Mouse (Mus musculus) embryonic facial prominence, embryonic 10.5 days (tissue): Measurements from ENCODE around the gene Plpp3. TPM values are rescaled to one million over a fixed set of nuclear protein-coding genes. Genes with fewer than 3 reads are reported as not detected.

Experiments used
- DNase-seq: peaks from one replicate; pipeline ENCODE4 v3.0.0-alpha.2; 2017; ENCODE audit warnings: low spot score
- H3K27ac ChIP-seq: fragments of 300-500 bp; sonication (generic); replicated peaks from 2 replicates; pipeline ENCODE4 v1.5.1; 2016; ENCODE audit warnings: mild to moderate bottlenecking
- H3K27me3 ChIP-seq: fragments of 300-500 bp; sonication (generic); replicated peaks from 2 replicates; pipeline ENCODE4 v1.6.1; 2016; ENCODE audit warnings: low read depth, mild to moderate bottlenecking; ENCODE audit not compliant: poor library complexity, severe bottlenecking
- H3K36me3 ChIP-seq: fragments of 300-500 bp; sonication (generic); replicated peaks from 2 replicates; pipeline ENCODE4 v1.6.1; 2016; ENCODE audit warnings: mild to moderate bottlenecking, moderate library complexity
- H3K4me1 ChIP-seq: fragments of 300-500 bp; sonication (generic); 2 replicates; pipeline ENCODE4 v1.6.1; 2016
- H3K4me3 ChIP-seq: fragments of 300-500 bp; sonication (generic); 2 replicates; pipeline ENCODE4 v1.5.1; 2016; ENCODE audit warnings: mild to moderate bottlenecking, moderate library complexity
- H3K9me3 ChIP-seq: fragments of 300-500 bp; sonication (generic); 2 replicates; pipeline ENCODE4 v1.6.1; 2016; ENCODE audit warnings: mild to moderate bottlenecking
- WGBS: fragments of 180-500 bp; shearing (Covaris S2); methylation state at CpG from one replicate; pipeline ENCODE4 v1.1.7; 2016; 5-methylcytosine and 5-hydroxymethylcytosine counted together
- polyA plus RNA-seq: library from polyadenylated mRNA; unstranded; fragments of >200 nt; fragmentation: Nextera tagmentation; extraction: Ambion mirVana; gene quantifications from 2 replicates; pipeline ENCODE4 v1.2.1, GENCODE M21; 2016

Gene Plpp3
- polyA plus RNA-seq, 1 experiment from 2014 or later: 77.1 TPM

- no peaks in the 10 kb centered on the region for H3K27me3 ChIP-seq
- no peak overlapping the region for H3K4me3 ChIP-seq
- no peaks in the 10 kb centered on the region for H3K9me3 ChIP-seq
- H3K36me3 ChIP-seq: peaks cover 77% of the 10 kb centered on the region
- H3K27ac ChIP-seq: no peak overlapping the region
- DNase-seq: no peak
- H3K4me1 ChIP-seq: peaks cover 72% of the 10 kb centered on the region
- WGBS: 90% methylated on average over 5 of the region's 5 CpGs
These were observed 41.5 kb downstream of the Plpp3 start for GRCm38 (mm10) chr4:105198696-105199095.

- DNase-seq: no peak
- 57% methylated on average over 8 of the region's 8 CpGs for WGBS
- H3K9me3 ChIP-seq: no peaks in the 10 kb centered on the region
- no peaks in the 10 kb centered on the region for H3K27me3 ChIP-seq
- peaks cover 72% of the 10 kb centered on the region for H3K4me1 ChIP-seq
- no peak overlapping the region for H3K27ac ChIP-seq
- peaks cover 71% of the 10 kb centered on the region for H3K36me3 ChIP-seq
- no peak overlapping the region for H3K4me3 ChIP-seq
These were observed 42.2 kb downstream of the Plpp3 start for GRCm38 (mm10) chr4:105199345-105199744.

- peak; percentile 52 for DNase-seq
- H3K27ac ChIP-seq: no peak overlapping the region; the same call in none of the 2 replicates
- peaks cover 55% of the 10 kb centered on the region for H3K36me3 ChIP-seq
- no peaks in the 10 kb centered on the region for H3K9me3 ChIP-seq
- WGBS: 25% methylated on average over 14 of the region's 14 CpGs
- H3K4me1 ChIP-seq: peaks cover 76% of the 10 kb centered on the region
- H3K4me3 ChIP-seq: no peak overlapping the region
- H3K27me3 ChIP-seq: no peaks in the 10 kb centered on the region
These were observed 43.7 kb downstream of the Plpp3 start for GRCm38 (mm10) chr4:105200624-105201524.

- Histone ChIP-seq H3K36me3 (peaks cover 46% of the 10 kb centered on the region), H3K27ac (no peak overlapping the region), H3K27me3 (no peaks in the 10 kb centered on the region), H3K9me3 (no peaks in the 10 kb centered on the region), H3K4me1 (peaks cover 86% of the 10 kb centered on the region), H3K4me3 (no peak overlapping the region)
- DNase-seq: no peak
- WGBS: 89% methylated on average over 3 of the region's 3 CpGs
These were observed 45.3 kb downstream of the Plpp3 start for GRCm38 (mm10) chr4:105202439-105202838.

- no peak overlapping the region for H3K4me3 ChIP-seq
These were observed 46.2 kb downstream of the Plpp3 start for GRCm38 (mm10) chr4:105203303-105203761.

GRCm38 (mm10) chr4:105204071-105204470, 46.9 kb downstream of the Plpp3 start:
- Histone ChIP-seq H3K4me3 (no peak overlapping the region), H3K27me3 (no peaks in the 10 kb centered on the region), H3K4me1 (peaks cover 90% of the 10 kb centered on the region), H3K27ac (no peak overlapping the region), H3K36me3 (peaks cover 46% of the 10 kb centered on the region), H3K9me3 (no peaks in the 10 kb centered on the region)
- no peak for DNase-seq
- WGBS: 67% methylated on average over 9 of the region's 9 CpGs

More at GRCm38 (mm10) chr4:105203303-105203761, 46.2 kb downstream of the Plpp3 start:
- H3K36me3 ChIP-seq: peaks cover 46% of the 10 kb centered on the region
- no peak for DNase-seq
- no peaks in the 10 kb centered on the region for H3K9me3 ChIP-seq
- H3K27me3 ChIP-seq: no peaks in the 10 kb centered on the region
- 92% methylated on average over 2 of the region's 2 CpGs for WGBS
- H3K4me1 ChIP-seq: peaks cover 91% of the 10 kb centered on the region
- no peak overlapping the region for H3K27ac ChIP-seq

- peak overlapping the region; percentile 74 for H3K27ac ChIP-seq
- peak; percentile 43 for DNase-seq
- no peaks in the 10 kb centered on the region for H3K9me3 ChIP-seq
- H3K4me1 ChIP-seq: peaks cover 90% of the 10 kb centered on the region
- no peak overlapping the region for H3K4me3 ChIP-seq
- WGBS: 48% methylated on average over 15 of the region's 15 CpGs
- peaks cover 47% of the 10 kb centered on the region for H3K36me3 ChIP-seq
- H3K27me3 ChIP-seq: no peaks in the 10 kb centered on the region
These were observed 48.1 kb downstream of the Plpp3 start for GRCm38 (mm10) chr4:105205045-105205851.

- peaks cover 83% of the 10 kb centered on the region for H3K4me1 ChIP-seq
These were observed 49.0 kb downstream of the Plpp3 start for GRCm38 (mm10) chr4:105206102-105206501.

GRCm38 (mm10) chr4:105206995-105207394, 49.8 kb downstream of the Plpp3 start:
- peaks cover 64% of the 10 kb centered on the region for H3K36me3 ChIP-seq
- peaks cover 76% of the 10 kb centered on the region for H3K4me1 ChIP-seq
- no peaks in the 10 kb centered on the region for H3K9me3 ChIP-seq
- 39% methylated on average over 8 of the region's 8 CpGs for WGBS
- H3K27me3 ChIP-seq: no peaks in the 10 kb centered on the region
- H3K27ac ChIP-seq: peak overlapping the region; percentile 74
- peak; percentile 67 for DNase-seq
- peak overlapping the region; percentile 14; the same call in 1 of the 2 replicates for H3K4me3 ChIP-seq

More at GRCm38 (mm10) chr4:105206102-105206501, 49.0 kb downstream of the Plpp3 start:
- no peak overlapping the region for H3K4me3 ChIP-seq
- peak; percentile 54 for DNase-seq
- peaks cover 55% of the 10 kb centered on the region for H3K36me3 ChIP-seq
- no peaks in the 10 kb centered on the region for H3K9me3 ChIP-seq
- peak overlapping the region; percentile 74 for H3K27ac ChIP-seq
- H3K27me3 ChIP-seq: no peaks in the 10 kb centered on the region
- WGBS: 38% methylated on average over 6 of the region's 6 CpGs

- no peak for DNase-seq
- Histone ChIP-seq H3K9me3 (no peaks in the 10 kb centered on the region), H3K4me3 (no peak overlapping the region), H3K27me3 (no peaks in the 10 kb centered on the region), H3K36me3 (peaks cover 67% of the 10 kb centered on the region), H3K27ac (peak overlapping the region; percentile 74), H3K4me1 (peaks cover 69% of the 10 kb centered on the region)
- WGBS: 89% methylated on average over 4 of the region's 4 CpGs
These were observed 50.5 kb downstream of the Plpp3 start for GRCm38 (mm10) chr4:105207641-105208040.

- H3K4me1 ChIP-seq: peaks cover 63% of the 10 kb centered on the region
- 90% methylated on average over 5 of the region's 5 CpGs for WGBS
- H3K4me3 ChIP-seq: no peak overlapping the region
- peaks cover 70% of the 10 kb centered on the region for H3K36me3 ChIP-seq
- H3K9me3 ChIP-seq: no peaks in the 10 kb centered on the region
- no peak overlapping the region for H3K27ac ChIP-seq
- no peaks in the 10 kb centered on the region for H3K27me3 ChIP-seq
- DNase-seq: no peak
These were observed 51.8 kb downstream of the Plpp3 start for GRCm38 (mm10) chr4:105208977-105209376.

GRCm38 (mm10) chr4:105213314-105213713, 56.2 kb downstream of the Plpp3 start:
- peaks cover 97% of the 10 kb centered on the region for H3K36me3 ChIP-seq
- H3K4me1 ChIP-seq: peaks cover 29% of the 10 kb centered on the region
- H3K9me3 ChIP-seq: no peaks in the 10 kb centered on the region
- H3K27ac ChIP-seq: no peak overlapping the region
- H3K27me3 ChIP-seq: no peaks in the 10 kb centered on the region
- no peak for DNase-seq
- H3K4me3 ChIP-seq: no peak overlapping the region
